Mouse (Mus musculus): ENCODE measurements around the gene Cpa5. TPM values are rescaled to one million over a fixed set of nuclear protein-coding genes. Genes with fewer than 3 reads are reported as not detected.

Gene Cpa5
- total and polyA plus RNA-seq, 3 experiments = not detected

DNA sequence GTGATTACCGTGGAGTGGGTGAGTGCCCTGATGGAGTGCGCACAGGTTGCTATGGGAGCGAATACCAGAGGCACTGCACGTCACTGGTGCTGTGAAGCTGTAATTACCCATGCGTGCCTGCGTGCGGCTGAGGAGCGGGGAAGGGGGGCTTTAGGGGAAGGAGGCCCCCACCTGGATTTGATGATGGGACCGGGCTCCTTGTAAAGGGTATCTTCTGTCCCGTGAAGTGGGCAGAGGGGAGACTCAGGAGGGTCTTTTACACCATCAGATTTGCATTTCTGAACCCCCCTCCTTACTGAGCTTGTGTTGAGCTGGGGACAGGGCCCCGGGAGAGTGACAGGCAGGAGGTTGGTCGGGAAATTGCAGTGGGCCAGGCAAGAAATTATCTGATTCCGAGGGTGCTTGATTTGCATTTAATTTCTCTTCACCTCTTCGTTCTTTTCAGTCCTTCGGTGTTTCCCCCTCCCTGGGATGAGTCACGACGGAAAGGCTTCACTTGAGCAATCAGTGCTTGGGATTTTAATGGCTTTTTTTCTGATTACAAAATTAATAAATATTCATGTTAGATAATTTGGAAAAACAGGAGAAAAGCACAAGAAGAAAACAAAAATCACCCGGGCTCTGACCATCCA lies 7.3 kb downstream of the Cpa5 start:
- H3K4me3 ChIP-seq (replicated peaks in 1 of 3; ENCODE audit: low read depth in 2 of 3, low read length in 2 of 3, poor library complexity in 1 of 3) = no peak overlapping the region

DNA sequence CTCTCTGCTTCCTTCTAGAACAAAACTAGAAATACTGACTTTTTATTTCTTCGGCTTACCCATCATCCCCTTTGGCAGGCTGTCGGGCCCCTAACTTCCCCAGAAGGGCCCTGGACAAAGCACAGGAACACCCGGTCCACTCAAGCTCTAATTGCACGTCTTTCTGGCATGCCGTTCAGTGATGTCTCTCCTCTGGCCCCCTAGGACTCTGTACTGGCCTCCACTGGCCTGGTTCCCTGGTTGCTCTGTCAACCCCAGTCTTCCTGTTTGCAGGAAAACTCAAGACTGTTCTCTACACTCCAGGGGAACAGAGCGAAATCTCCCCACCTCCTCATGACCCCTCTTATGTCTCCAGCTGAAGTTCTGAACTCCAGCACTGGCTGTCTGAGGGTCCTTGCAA lies 7.9 kb downstream of the Cpa5 start:
- Histone ChIP-seq H3K4me2 (ENCODE audit: insufficient read depth, low read depth, poor library complexity, severe bottlenecking) (no peak overlapping the region), H3K27me3 (replicated peaks) (no peaks in the 10 kb centered on the region), H3K27ac (ENCODE audit: insufficient read depth, low read depth) (no peak overlapping the region), H3K36me3 (replicated peaks in 1 of 2; ENCODE audit: control insufficient read depth in 1 of 2, insufficient read depth in 1 of 2, low read length in 1 of 2) (no peaks in the 10 kb centered on the region), H3K9ac (ENCODE audit: insufficient read depth, low read depth) (no peak overlapping the region), H3K9me3 (replicated peaks; ENCODE audit: low read length) (no peaks in the 10 kb centered on the region), H3K4me3 (replicated peaks in 1 of 3; ENCODE audit: low read depth in 2 of 3, low read length in 2 of 3, poor library complexity in 1 of 3) (no peak overlapping the region), H3K4me1 (ENCODE audit: control insufficient read depth in 1 of 2, insufficient read depth in 2 of 2) (peaks cover 3% of the 10 kb centered on the region in 2 experiments; a peak in 2 of 4 replicates), H3K79me2 (replicated peaks; ENCODE audit: control insufficient read depth, extremely low read depth, insufficient read depth, poor library complexity, severe bottlenecking) (no peaks in the 10 kb centered on the region)
- in situ Hi-C loops (cut with MboI; ENCODE audit: low pct_ligation_motif_present, low pct_unique_long_range_greater_than_20kb, low sequenced_read_pairs) (no loop called here), dilution Hi-C loops (cut with MboI; ENCODE audit: extremely low pct_ligation_motif_present, extremely low pct_unique_long_range_greater_than_20kb, low sequenced_read_pairs) (no loop called here)
- no peak for DNase-seq (ENCODE audit: extremely low read depth)
- TF ChIP-seq POLR2AphosphoS2 (IDR thresholded peaks at IDR 0.05; ENCODE audit: low read depth, low read length) (no peak), UBTF (IDR thresholded peaks at IDR 0.05; ENCODE audit: low read depth, low read length) (no peak), ETS1 (conservative IDR thresholded peaks at IDR 0.05; ENCODE audit: low read depth, low read length) (no peak), GABPA (IDR thresholded peaks at IDR 0.05; ENCODE audit: insufficient replicate concordance, low read depth, low read length) (no peak), PAX5 (IDR thresholded peaks at IDR 0.05; ENCODE audit: low read length) (no peak), MAX (IDR thresholded peaks at IDR 0.05; ENCODE audit: low read length) (no peak), ELF1 (IDR thresholded peaks at IDR 0.05; ENCODE audit: low read depth, low read length) (no peak), CHD2 (IDR thresholded peaks at IDR 0.05; ENCODE audit: low read length) (no peak), RCOR1 (conservative IDR thresholded peaks at IDR 0.05; ENCODE audit: low read depth, low read length) (no peak), ZKSCAN1 (IDR thresholded peaks at IDR 0.05; ENCODE audit: borderline replicate concordance, low read depth, low read length) (no peak), RAD21 (IDR thresholded peaks at IDR 0.05; ENCODE audit: low read depth, low read length) (no peak), EP300 (IDR thresholded peaks at IDR 0.05; ENCODE audit: low read length) (no peak), CTCF (conservative IDR thresholded peaks at IDR 0.05 in 1 of 2, IDR thresholded peaks at IDR 0.05 in 1 of 2; ENCODE audit: low read depth in 2 of 2, low read length in 2 of 2) (no peak), USF2 (conservative IDR thresholded peaks at IDR 0.05; ENCODE audit: low read depth, low read length) (no peak), JUN (IDR thresholded peaks at IDR 0.05; ENCODE audit: insufficient read depth, low read depth, low read length) (no peak), MAZ (IDR thresholded peaks at IDR 0.05; ENCODE audit: low read depth, low read length) (no peak)

More for the DNA sequence above, 7.3 kb downstream of the Cpa5 start:
- dilution Hi-C loops (cut with MboI; ENCODE audit: extremely low pct_ligation_motif_present, extremely low pct_unique_long_range_greater_than_20kb, low sequenced_read_pairs) = no loop called here
- Histone ChIP-seq H3K27me3 (replicated peaks) (no peaks in the 10 kb centered on the region), H3K9ac (ENCODE audit: insufficient read depth, low read depth) (no peak overlapping the region), H3K36me3 (replicated peaks in 1 of 2; ENCODE audit: control insufficient read depth in 1 of 2, insufficient read depth in 1 of 2, low read length in 1 of 2) (no peaks in the 10 kb centered on the region), H3K79me2 (replicated peaks; ENCODE audit: control insufficient read depth, extremely low read depth, insufficient read depth, poor library complexity, severe bottlenecking) (no peaks in the 10 kb centered on the region), H3K4me2 (ENCODE audit: insufficient read depth, low read depth, poor library complexity, severe bottlenecking) (peak overlapping the region; percentile 47), H3K9me3 (replicated peaks; ENCODE audit: low read length) (no peaks in the 10 kb centered on the region), H3K27ac (ENCODE audit: insufficient read depth, low read depth) (no peak overlapping the region), H3K4me1 (ENCODE audit: control insufficient read depth in 1 of 2, insufficient read depth in 2 of 2) (peaks cover 3% of the 10 kb centered on the region in 2 experiments; a peak in 2 of 4 replicates)
- in situ Hi-C loops (cut with MboI; ENCODE audit: low pct_ligation_motif_present, low pct_unique_long_range_greater_than_20kb, low sequenced_read_pairs) = no loop called here
- TF ChIP-seq CTCF (conservative IDR thresholded peaks at IDR 0.05 in 1 of 2, IDR thresholded peaks at IDR 0.05 in 1 of 2; ENCODE audit: low read depth in 2 of 2, low read length in 2 of 2) (no peak), POLR2A (IDR thresholded peaks at IDR 0.05; ENCODE audit: low read depth, low read length) (no peak), TBP (conservative IDR thresholded peaks at IDR 0.05; ENCODE audit: low read depth, low read length) (no peak), NRF1 (IDR thresholded peaks at IDR 0.05; ENCODE audit: low read depth, low read length) (no peak), MAX (IDR thresholded peaks at IDR 0.05; ENCODE audit: low read length) (no peak)
- no peak for DNase-seq (ENCODE audit: extremely low read depth)
